Mouse (Mus musculus) heart, postnatal 0 days (tissue): ENCODE results near the gene Mrpl39. TPM values are rescaled to one million over a fixed set of nuclear protein-coding genes. Genes with fewer than 3 reads are reported as not detected.

Source experiments
- ATAC-seq: fragments of 200-750 bp; cut with Nextera tagmentation; 2 replicates; pipeline ENCODE4 v1.8.0; 2017; ENCODE audit warnings: low read depth, moderate number of reproducible peaks, moderate library complexity; ENCODE audit not compliant: insufficient read depth
- DNase-seq: peaks from one replicate; pipeline ENCODE4 v3.0.0-alpha.2; 2016; ENCODE audit warnings: low spot score
- H3K27ac ChIP-seq: fragments of 300-500 bp; sonication (generic); 2 replicates; pipeline ENCODE4 v1.5.1; 2014; ENCODE audit warnings: low read depth, mild to moderate bottlenecking
- H3K27me3 ChIP-seq: fragments of 300-500 bp; sonication (generic); 2 replicates; pipeline ENCODE4 v1.6.1; 2014; ENCODE audit warnings: low read length, mixed read lengths; ENCODE audit not compliant: control insufficient read depth, insufficient read depth
- H3K36me3 ChIP-seq: fragments of 300-500 bp; sonication (generic); replicated peaks from 2 replicates; pipeline ENCODE4 v1.6.1; 2014; ENCODE audit warnings: low read length, mixed read lengths; ENCODE audit not compliant: control insufficient read depth, insufficient read depth
- H3K4me1 ChIP-seq: fragments of 300-500 bp; sonication (generic); 2 replicates; pipeline ENCODE4 v1.6.1; 2014; ENCODE audit warnings: antibody characterized with exemption; ENCODE audit not compliant: control insufficient read depth, insufficient read depth
- H3K4me2 ChIP-seq: fragments of 300-500 bp; sonication (generic); 2 replicates; pipeline ENCODE4 v1.6.1; 2014; ENCODE audit warnings: low read depth, mild to moderate bottlenecking, low read length, moderate library complexity
- H3K4me3 ChIP-seq: fragments of 300-500 bp; sonication (generic); 2 replicates; pipeline ENCODE4 v1.5.1; 2014; ENCODE audit warnings: low read depth, low read length
- H3K9ac ChIP-seq: fragments of 300-500 bp; sonication (generic); replicated peaks from 2 replicates; pipeline ENCODE4 v1.6.1; 2014; ENCODE audit warnings: low read depth, low read length, mixed read lengths
- H3K9me3 ChIP-seq: fragments of 300-500 bp; sonication (generic); replicated peaks from 2 replicates; pipeline ENCODE4 v1.6.1; 2016; ENCODE audit warnings: low read length; ENCODE audit not compliant: control insufficient read depth
- CTCF ChIP-seq: IDR thresholded peaks from 2 replicates; pipeline ENCODE4 v1.5.1; 2016; ENCODE audit warnings: antibody characterized with exemption, control low read depth, low read depth
- EP300 ChIP-seq: IDR thresholded peaks from 2 replicates; pipeline ENCODE4 v1.6.1; 2016; ENCODE audit warnings: antibody characterized with exemption, low read depth
- WGBS: fragments of 180-500 bp; shearing (Covaris S2); extraction: QIAGEN DNeasy Blood & Tissue Kit; methylation state at CpG from one replicate; pipeline ENCODE4 v1.1.7; 2014; 5-methylcytosine and 5-hydroxymethylcytosine counted together
- polyA plus RNA-seq: library from polyadenylated mRNA; unstranded; fragments of >200 nt; fragmentation: Nextera tagmentation; extraction: Ambion mirVana; gene quantifications from 2 replicates; pipeline ENCODE4 v1.2.1, GENCODE M21; 2015
- total RNA-seq: library from RNA; depleted of rRNA; stranded (reverse); fragments of >200 nt; gene quantifications from 2 replicates; pipeline ENCODE4 v1.2.3, GENCODE M21; 2014; ENCODE audit warnings: low replicate concordance

The Mrpl39 gene
- total and polyA plus RNA-seq, 2 experiments from 2014 or later = 24.8 to 48.9 TPM

DNA sequence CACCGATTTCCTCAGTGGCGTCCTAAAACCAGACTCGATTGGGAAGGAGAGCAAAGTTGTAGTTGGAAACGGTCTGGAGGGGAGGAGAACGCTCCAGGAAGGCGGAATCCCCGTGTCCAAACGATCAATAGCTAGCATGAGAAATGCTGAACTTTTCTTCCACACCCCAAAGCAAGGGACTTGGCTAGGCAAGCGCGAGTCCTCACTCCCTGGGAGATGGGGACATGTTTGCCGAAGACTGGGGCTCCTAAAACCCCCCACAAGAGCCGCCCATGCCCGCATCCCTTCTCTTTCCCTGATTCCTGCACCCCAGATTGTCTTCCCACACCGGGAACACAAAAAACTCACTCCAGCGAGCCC is 756 bp downstream of the Mrpl39 start:
- DNase-seq = no peak
- Histone ChIP-seq H3K27ac (peak overlapping the region; percentile 33; the same call in 1 of the 2 replicates), H3K9ac (peak overlapping the region; percentile 70), H3K4me2 (peak overlapping the region; percentile 77), H3K4me1 (peaks cover 6% of the 10 kb centered on the region), H3K27me3 (no peaks in the 10 kb centered on the region), H3K36me3 (peaks cover 23% of the 10 kb centered on the region), H3K4me3 (peak overlapping the region; percentile 79), H3K9me3 (no peaks in the 10 kb centered on the region)
- no peak for TF ChIP-seq EP300
- no peak for TF ChIP-seq CTCF
- ATAC-seq = 0 out of 2 replicates have a peak, but pooled peaks have one; percentile 3
- WGBS = under 1% methylated on average over 15 of the region's 15 CpGs

DNA sequence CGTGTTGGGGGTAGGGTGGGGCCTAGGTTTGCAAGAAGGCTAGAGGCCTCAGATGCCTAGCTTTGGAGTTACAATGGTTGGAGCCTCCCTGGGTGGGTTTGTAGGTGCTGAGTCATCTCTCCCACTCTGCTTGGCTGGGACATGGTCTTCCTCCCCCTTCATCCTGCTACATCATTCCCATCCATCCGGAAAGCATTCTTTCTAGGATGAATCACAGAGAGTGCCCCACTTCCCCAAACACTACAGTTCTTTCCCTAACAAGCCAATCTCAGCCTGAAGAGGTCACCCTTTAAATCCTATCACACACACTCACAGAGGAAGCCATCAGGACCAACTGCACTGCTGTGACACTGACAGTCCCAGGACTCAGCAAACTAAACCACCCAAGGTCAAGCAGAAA is 14.9 kb downstream of the Mrpl39 start:
- 87% methylated on average over 2 of the region's 2 CpGs for WGBS
- no peak overlapping the region for H3K9ac ChIP-seq
- no peaks in the 10 kb centered on the region for H3K4me1 ChIP-seq
- no peak overlapping the region for H3K4me2 ChIP-seq
- H3K4me3 ChIP-seq = no peak overlapping the region
- H3K27ac ChIP-seq = no peak overlapping the region
- TF ChIP-seq EP300 = no peak
- TF ChIP-seq CTCF = no peak
- DNase-seq (no peak), ATAC-seq (no peak)
- no peaks in the 10 kb centered on the region for H3K9me3 ChIP-seq
- H3K27me3 ChIP-seq = no peaks in the 10 kb centered on the region
- peaks cover 62% of the 10 kb centered on the region for H3K36me3 ChIP-seq

DNA sequence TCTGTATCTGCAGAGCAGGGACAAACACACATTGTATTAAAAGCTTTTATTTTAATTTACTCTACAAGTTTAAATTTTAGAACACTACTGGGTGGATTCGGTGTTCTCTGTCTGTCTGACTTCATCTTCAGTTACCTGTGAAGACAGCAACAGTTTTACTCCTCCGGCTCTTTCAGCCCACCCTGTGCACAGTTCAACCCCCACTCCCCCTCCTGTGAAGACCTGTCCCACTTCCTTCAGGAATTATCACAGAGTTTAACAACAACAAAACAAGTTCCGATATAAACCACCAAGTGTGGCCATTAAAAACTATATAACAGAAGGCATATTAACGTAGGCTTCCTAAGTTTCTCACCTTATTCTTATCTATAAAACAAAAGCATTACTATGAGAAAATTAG is 17.3 kb downstream of the Mrpl39 start:
- H3K27ac ChIP-seq = no peak overlapping the region

DNA sequence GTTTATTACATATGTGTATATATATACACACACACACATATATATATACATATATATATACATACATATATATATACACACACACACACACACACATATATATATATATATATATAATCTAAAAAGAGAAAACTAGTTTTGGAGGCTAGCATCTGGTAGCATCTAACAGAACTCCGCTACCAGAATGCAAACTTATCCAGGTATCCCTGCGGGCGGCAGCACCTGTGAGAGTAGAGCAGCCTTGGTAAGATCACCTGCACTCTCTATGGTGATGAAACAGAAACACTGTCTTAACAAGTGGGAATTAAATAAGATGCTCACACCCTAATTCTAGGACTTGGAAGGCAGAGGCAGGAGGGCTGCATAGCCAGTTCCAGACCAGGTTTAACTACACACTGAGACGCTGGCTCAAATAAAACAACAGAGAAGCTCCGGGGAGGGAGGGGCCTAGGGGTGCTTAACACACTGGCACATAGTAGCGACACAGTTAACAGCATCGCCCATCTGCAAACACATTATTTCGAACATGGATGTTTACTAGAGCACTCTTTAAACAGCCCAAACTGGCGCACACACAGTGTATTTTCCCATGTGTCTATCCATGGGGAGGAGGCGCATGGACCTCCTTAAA is 17.8 kb downstream of the Mrpl39 start:
- ATAC-seq (no peak), DNase-seq (no peak)
- H3K4me2 ChIP-seq = no peak overlapping the region
- no peaks in the 10 kb centered on the region for H3K27me3 ChIP-seq
- no peaks in the 10 kb centered on the region for H3K9me3 ChIP-seq
- no peak for TF ChIP-seq CTCF
- TF ChIP-seq EP300 = no peak
- no peaks in the 10 kb centered on the region for H3K4me1 ChIP-seq
- peaks cover 34% of the 10 kb centered on the region for H3K36me3 ChIP-seq
- 92% methylated on average over 10 of the region's 10 CpGs for WGBS
- H3K9ac ChIP-seq = no peak overlapping the region
- H3K27ac ChIP-seq = no peak overlapping the region
- no peak overlapping the region for H3K4me3 ChIP-seq

More for the DNA sequence above, 17.3 kb downstream of the Mrpl39 start:
- no peak for TF ChIP-seq CTCF
- no peak for TF ChIP-seq EP300
- Histone ChIP-seq H3K36me3 (peaks cover 39% of the 10 kb centered on the region), H3K9me3 (no peaks in the 10 kb centered on the region), H3K4me2 (no peak overlapping the region), H3K4me1 (no peaks in the 10 kb centered on the region), H3K9ac (no peak overlapping the region), H3K27me3 (no peaks in the 10 kb centered on the region), H3K4me3 (no peak overlapping the region)
- no peak for DNase-seq
- WGBS = 91% methylated on average over 4 of the region's 4 CpGs
- no peak for ATAC-seq

DNA sequence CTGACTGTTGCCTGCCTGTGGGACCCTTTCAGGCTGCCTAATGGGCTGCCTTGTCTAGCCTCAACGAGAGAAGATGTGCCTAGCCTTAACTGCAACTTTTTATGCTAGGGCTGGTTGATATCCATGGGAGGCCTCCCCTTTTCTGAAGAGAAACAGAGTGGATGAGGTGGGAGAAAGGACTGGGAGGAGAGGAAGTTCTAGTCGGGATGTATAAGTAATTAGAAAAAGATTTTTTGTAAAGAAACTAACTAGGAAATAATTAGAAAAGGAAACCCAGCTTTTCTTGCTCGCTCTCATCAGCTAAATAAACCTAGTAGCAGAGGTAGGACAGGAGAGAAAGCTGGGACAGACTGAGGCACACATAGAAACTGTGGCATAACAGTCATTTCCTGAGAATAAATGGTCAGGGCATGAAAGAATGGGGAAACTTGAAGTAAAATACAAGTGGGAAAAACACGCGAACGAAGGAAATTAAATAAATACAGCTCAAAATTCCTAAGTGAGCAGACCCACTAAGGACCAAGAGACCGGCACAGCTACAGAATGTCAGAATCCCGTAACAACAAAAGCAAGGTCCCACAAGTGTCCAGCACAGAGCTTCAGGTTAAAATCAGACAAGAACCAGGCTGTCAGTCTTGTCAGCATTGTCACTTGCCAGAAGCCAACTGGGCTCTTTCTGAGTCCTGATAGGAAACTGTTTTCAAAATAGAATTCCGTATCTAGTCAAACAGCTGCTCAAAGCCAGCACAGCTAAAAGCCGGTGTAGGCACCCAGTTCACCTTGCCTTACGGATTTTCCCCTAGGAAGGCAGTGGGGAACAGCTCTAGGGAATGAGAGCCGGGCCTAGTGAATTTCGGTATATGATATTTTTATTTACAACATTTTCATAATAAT is 18.6 kb downstream of the Mrpl39 start:
- Histone ChIP-seq H3K4me2 (no peak overlapping the region), H3K36me3 (peaks cover 26% of the 10 kb centered on the region), H3K4me3 (no peak overlapping the region), H3K27ac (no peak overlapping the region), H3K9me3 (no peaks in the 10 kb centered on the region), H3K27me3 (no peaks in the 10 kb centered on the region), H3K9ac (no peak overlapping the region), H3K4me1 (no peaks in the 10 kb centered on the region)
- TF ChIP-seq CTCF (no peak), EP300 (no peak)
- ATAC-seq = no peak
- 75% methylated on average over 13 of the region's 13 CpGs for WGBS
- no peak for DNase-seq
